Mouse (Mus musculus): ENCODE measurements around the gene Alpk1.
A peak's percentile ranks its signal among the peaks of the same experiment; 100 is the strongest.
"Not testable (repeated sequence)": the region's sequence is repeated elsewhere in the genome, so short reads cannot be mapped to it uniquely, and the experiment has no call there.

Gene Alpk1

GRCm38 (mm10) chr3:127790234-127791055 is 10.1 kb upstream of the Alpk1 start:
- peak in 1 of 2 experiments; percentile 27 for DNase-seq (ENCODE audit: low spot score in 2 of 2)

- peak in 1 of 2 experiments; percentile 60 for DNase-seq (ENCODE audit: low spot score in 2 of 2)
Measured at GRCm38 (mm10) chr3:127789500-127790191, 9.3 kb upstream of the Alpk1 start, which contains the start of gene Tifa. Gene Tifa (plus strand): TSS chr3:127789805.

GRCm38 (mm10) chr3:127788919-127789318 is 8.6 kb upstream of the Alpk1 start:
- DNase-seq (ENCODE audit: low spot score in 2 of 2) = no peak

- DNase-seq (ENCODE audit: low spot score in 2 of 2) = no peak
Measured at GRCm38 (mm10) chr3:127788038-127788437, 7.7 kb upstream of the Alpk1 start.

- no peak for DNase-seq (ENCODE audit: low spot score in 2 of 2)
Measured at GRCm38 (mm10) chr3:127787032-127787431, 6.7 kb upstream of the Alpk1 start.

- DNase-seq (ENCODE audit: low spot score in 2 of 2) = not testable (repeated sequence)
Measured at GRCm38 (mm10) chr3:127783680-127784079, 3.4 kb upstream of the Alpk1 start.

- no peak for DNase-seq (ENCODE audit: low spot score in 2 of 2)
Measured at GRCm38 (mm10) chr3:127782921-127783320, 2.6 kb upstream of the Alpk1 start.

- no peak for DNase-seq (ENCODE audit: low spot score in 2 of 2)
Measured at GRCm38 (mm10) chr3:127780921-127781320, 594 bp upstream of the Alpk1 start.

- no peak for DNase-seq (ENCODE audit: low spot score in 2 of 2)
Measured at GRCm38 (mm10) chr3:127769146-127769545, 11.2 kb downstream of the Alpk1 start.

GRCm38 (mm10) chr3:127765971-127766370 is 14.4 kb downstream of the Alpk1 start:
- DNase-seq (ENCODE audit: low spot score in 2 of 2) = no peak

- DNase-seq (ENCODE audit: low spot score in 2 of 2) = no peak
Measured at GRCm38 (mm10) chr3:127764541-127764940, 15.8 kb downstream of the Alpk1 start.

GRCm38 (mm10) chr3:127763076-127763612 is 17.2 kb downstream of the Alpk1 start:
- DNase-seq (ENCODE audit: low spot score in 2 of 2) = peak in 1 of 2 experiments; percentile 73

GRCm38 (mm10) chr3:127762403-127762802 is 17.9 kb downstream of the Alpk1 start:
- DNase-seq (ENCODE audit: low spot score in 2 of 2) = no peak

GRCm38 (mm10) chr3:127759212-127759611 is 21.1 kb downstream of the Alpk1 start:
- DNase-seq (ENCODE audit: low spot score in 2 of 2) = peak in 1 of 2 experiments; percentile 44

- no peak for DNase-seq (ENCODE audit: low spot score in 2 of 2)
Measured at GRCm38 (mm10) chr3:127758806-127759205, 21.5 kb downstream of the Alpk1 start.

- DNase-seq (ENCODE audit: low spot score in 2 of 2) = no peak
Measured at GRCm38 (mm10) chr3:127757886-127758301, 22.4 kb downstream of the Alpk1 start.

GRCm38 (mm10) chr3:127756458-127756857 is 23.9 kb downstream of the Alpk1 start:
- DNase-seq (ENCODE audit: low spot score in 2 of 2) = no peak

GRCm38 (mm10) chr3:127749981-127750562 is 30.3 kb downstream of the Alpk1 start:
- no peak for DNase-seq (ENCODE audit: low spot score in 2 of 2)

- no peak for DNase-seq (ENCODE audit: low spot score in 2 of 2)
Measured at GRCm38 (mm10) chr3:127749266-127749665, 31.1 kb downstream of the Alpk1 start.

- DNase-seq (ENCODE audit: low spot score in 2 of 2) = no peak
Measured at GRCm38 (mm10) chr3:127748644-127749043, 31.7 kb downstream of the Alpk1 start.

GRCm38 (mm10) chr3:127745911-127746640 is 34.3 kb downstream of the Alpk1 start:
- no peak for DNase-seq (ENCODE audit: low spot score in 2 of 2)
